Mouse (Mus musculus) right cerebral cortex, adult 18-20 months (tissue): Measurements from ENCODE around the gene Hrh1.

Experiments used
- DNase-seq: peaks from one replicate; pipeline ENCODE4 v3.0.0; 2022; ENCODE audit warnings: mixed read lengths

Gene Hrh1

DNA sequence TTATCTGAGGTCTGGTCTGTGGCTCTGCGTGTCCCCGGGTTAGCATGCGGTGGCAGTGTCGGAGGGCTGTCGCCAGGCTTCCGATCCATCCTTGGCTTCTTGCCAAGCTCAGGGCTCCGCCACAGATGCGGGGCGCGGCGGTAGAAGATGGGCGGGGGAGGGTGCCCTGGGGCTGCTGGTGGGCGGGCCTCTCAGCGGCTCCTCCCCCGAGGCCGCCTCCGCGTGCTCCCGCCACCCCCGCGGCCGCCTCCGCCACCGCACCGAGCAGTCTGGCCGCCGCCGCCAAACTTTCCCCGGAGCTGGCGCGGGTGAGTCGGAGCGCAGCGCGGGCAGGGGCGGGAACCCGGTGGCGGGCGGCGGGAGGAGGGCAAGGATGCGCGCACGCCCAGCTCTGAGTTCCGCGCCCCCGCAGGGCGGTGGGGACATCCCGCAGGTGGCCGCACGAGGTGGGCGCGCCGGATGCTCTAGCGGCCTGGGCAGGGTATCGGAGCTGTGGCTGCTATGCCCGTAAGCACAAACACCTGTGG, at the start of gene Hrh1:
Hrh1 (plus strand) TSS at position 246 of the 527 bp plus-strand sequence.
- DNase-seq: peak; percentile 60

DNA sequence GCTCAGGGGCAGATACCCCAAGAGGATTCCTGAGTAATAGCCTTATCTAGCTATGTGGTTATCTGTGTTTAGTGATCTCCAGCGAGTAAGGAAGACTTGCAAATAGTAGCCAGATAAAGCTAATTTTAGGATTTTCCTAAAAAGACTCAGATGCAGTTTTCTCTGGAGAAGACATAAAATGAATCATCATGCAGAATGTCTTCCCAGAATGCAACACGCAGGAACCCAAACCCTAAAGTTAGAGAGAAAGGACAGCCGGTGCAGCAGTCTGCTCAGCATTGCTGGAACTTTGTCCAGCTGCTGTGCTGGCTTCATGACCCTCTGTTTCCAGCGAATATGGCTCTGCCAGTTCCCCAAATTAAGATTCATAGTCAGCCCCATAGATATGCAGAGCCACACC, 43.1 kb upstream of the Hrh1 start:
- peak; percentile 64 for DNase-seq

DNA sequence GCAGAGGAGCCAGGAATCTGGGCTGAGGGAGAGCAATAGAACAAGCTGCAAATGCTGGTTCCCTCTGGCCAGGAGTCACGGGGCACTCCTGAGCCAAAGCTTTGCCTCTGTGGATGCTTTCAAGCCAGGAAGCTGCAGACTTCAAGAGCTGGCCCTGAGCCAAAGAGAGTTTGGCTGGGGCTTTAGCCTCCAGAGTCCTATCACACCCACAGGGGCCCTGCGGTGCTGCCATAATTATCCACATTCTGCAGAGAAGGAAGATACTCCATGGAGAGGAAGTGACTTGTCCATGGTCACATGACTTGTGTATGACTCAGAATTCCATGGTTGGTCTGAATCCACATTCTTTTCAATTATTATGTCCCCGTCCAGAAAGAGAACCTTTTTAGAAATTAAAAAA, 39.6 kb upstream of the Hrh1 start:
- peak; percentile 15 for DNase-seq

DNA sequence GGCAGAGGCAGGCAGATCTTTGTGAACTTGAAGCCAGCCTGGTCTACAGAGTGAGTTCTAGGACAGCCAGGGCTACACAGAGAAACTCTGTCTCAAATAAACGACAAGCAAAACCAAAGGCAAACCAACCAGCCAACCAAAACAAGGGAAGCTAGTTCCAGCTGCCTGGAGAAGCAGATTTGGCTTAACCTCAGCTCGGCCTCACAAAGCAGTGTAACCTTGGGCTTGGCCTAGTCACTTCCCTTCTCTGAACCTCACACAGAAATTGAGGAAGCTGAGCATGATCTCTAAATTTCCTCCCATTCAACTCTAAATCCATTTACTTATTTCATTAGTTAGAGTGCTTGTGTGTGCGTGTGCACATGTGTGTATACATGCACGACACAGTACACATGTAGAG, 35.4 kb upstream of the Hrh1 start:
- DNase-seq: no peak

DNA sequence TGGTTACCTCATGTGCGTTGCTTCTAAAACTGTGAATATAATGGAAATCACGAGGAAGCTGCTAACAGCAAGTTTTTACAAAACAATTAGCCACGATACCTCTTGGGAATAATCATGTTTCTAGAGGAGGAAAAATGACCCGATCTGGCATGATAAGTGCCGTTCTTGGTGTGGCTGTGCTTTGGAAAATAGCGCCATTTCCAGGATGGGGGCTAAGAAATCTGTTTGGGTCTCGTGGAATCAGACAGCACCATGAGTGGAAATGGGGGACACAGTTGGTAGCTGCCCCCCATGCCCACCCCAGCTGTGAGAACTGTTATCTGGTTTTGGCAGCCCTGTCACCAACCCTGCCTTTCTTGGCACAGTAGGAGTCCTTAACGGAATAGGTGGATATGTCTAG, 34.0 kb upstream of the Hrh1 start:
- DNase-seq: no peak

DNA sequence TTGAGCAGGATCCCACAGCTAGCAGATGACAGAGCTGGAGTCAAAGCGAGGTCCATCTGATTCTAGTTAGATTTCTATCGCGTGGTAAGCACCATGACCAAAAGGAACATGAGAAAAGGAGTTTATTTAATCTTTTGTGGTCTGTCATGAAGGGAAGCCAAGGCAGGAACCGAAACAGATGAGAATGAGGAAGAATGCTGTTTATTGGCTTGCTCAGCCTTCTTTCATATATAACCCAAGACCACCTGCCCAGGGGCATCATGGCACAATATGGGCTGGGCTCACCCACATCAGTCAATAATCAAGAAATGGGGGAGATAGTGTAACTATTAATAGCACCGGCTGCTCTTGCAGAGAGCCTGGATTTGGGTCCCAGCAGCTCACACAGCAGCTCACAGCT, 33.0 kb upstream of the Hrh1 start:
- no peak for DNase-seq

DNA sequence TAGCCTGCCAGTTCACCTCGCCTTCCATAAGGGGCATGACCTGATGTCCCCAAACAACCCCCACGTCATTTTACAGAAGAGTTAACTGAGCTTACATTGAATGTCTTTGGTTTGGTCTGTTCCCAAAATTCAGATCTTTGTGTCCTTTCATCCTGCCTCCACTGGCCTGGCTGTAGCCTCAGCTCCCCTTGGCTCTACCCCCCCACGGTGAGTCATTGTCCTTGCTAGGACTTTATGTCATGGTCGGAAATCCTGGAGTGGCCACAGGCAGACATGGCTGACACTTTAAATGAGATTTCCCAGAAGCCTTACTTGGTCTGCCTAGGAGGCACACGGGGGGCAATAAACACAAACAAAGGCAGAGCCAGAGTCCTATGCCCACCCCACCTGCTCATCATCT, 31.5 kb upstream of the Hrh1 start:
- no peak for DNase-seq

DNA sequence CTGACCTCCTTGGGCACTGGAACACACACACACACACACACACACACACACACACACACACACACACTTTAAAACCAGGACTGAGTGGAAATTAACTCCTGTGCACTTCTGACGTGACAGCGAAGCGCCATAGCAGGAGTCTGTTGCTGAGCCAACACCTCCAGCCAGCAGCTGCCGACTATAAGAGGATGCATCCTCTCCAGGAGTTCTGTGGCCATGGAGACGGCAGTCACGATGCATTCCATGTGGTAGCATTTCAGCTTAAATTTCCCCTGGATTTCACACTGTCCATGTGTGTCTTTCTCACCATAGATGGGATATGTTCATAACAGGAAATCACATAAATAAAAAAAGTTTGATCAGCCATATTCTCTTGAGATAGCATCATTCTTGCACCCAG, 30.1 kb upstream of the Hrh1 start:
- DNase-seq: peak; percentile 78

DNA sequence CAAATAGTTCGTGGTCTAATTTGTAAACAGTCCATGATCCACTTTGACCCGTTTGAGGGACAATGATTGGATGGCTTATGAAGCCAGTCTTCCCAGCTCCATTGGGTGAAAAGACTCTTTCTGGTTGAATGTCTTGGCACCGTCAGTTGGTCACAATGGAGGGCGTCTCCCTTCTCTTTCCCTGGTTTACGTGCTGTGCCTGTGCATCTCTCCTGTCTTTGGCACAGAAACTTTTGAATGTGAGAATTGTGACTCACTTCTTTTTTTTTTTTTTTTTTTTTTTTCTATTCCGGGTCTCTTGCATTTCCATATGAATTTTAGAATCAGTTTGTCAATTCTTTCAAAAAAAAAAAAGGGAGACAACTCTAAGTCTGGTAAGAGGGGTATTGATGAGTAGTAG, 29.5 kb upstream of the Hrh1 start:
- peak; percentile 21 for DNase-seq

DNA sequence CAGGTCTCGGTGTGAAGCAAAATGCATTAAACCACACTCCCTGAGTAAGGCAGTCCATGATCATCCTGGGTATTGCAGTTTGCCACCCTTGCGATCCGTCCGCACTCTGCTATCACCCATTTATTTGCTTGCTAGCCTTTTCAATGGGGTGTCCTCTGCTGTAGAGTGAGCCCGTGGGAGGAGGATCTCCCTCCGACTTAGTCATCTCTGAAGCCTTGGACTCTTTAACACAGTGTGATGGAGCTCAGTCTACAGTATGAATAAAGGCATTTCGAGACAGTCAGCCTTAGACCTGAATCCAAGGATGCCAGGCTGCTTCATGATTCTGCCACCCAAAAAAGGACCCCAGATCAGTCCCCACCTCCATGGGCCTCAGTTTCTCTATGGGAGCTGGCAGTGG, 25.0 kb upstream of the Hrh1 start:
- peak; percentile 48 for DNase-seq

DNA sequence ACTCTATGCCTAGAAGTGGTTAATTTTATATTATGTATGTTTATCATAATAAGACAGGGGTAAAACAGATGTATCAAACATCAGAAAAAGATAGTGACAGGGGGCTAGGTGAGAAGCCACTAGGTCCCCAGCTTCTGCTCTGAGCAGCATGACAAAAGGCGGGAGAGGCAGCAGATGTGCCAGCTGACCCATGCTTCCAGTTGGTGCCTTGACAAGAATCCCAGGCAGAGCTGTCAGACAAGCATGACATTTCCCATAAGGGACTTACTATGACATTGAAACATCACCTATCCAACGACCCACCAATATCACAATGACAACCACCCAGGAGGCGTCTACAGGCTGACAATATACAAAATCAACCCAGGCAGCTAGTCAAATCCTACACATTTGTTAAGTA, 16.9 kb upstream of the Hrh1 start:
- no peak for DNase-seq

DNA sequence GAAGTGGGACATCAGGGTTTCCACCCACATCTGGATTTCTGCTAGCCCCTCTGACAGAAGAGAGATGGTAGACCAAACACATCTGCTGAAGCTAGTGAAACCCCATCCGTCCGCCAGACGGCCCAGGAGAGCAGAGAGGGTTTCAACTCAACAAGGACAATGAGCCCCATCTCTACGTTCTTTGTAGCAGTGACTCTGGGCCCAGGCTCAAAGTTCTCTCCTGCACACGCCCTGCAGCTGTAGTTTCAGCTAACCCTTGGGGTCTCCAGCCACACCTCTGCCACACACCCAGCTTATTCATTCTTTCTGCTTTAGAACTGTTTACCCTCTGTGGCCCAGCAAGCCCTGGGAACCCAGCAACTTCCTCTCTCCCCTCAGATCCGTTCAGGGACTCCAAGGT, 10.4 kb upstream of the Hrh1 start:
- no peak for DNase-seq

DNA sequence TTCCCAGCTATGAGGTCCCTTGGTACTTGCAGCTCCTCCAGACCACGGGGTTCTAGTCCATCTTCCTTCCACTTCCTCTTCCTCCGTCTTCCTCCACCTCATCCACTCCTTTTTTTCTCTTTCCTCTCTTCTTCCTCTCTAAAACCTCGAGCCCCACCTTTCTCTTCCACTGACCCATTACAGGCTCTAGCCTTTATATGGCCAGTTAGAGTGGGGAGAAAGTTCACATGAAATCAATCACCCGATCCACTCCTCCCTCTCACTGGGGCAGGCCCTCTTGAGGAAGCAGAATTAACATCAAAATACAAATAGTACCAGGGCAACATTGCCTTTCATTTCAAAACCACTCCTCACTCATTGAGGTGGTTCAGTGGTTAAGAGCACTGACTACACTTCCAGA, 9.9 kb upstream of the Hrh1 start:
- DNase-seq: no peak

DNA sequence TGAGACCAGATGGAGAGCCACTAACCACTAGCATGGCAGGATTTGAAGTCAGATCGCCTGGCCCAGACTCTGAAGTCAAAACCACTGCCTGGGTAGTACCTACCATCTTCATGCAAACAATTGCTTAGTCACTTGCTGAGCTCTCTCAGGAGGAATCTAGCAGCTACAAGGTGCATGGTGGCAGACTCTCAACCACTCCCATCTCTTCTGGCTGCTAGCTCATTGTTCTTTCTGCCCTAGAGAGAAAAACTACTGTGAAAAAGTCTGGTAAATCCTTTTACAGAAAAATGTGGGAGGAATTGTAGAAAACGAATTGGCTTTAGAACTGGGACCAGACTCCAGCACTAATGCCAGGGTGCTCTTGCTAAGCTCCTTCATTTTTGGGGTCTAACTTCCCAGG, 7.6 kb upstream of the Hrh1 start:
- DNase-seq: no peak

DNA sequence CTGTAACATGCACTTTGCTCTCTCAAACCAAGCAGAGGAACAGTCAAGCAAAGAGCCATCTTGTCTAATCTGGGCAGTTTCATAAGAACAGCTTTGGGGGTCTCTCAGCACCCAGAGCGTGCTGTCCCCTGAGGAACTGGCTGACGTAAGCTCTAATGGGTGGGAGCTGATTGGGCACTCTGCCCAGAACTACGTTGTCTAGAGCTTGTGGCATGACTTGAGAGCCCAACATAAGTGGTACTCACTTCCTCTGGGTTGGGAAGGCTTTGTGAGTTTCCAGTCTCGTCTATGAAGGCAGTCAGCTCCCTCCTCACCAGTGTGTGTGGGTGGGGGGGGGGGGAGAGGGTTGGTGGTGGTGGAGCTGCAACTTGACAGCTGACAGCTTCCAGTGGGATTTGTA, 2.8 kb upstream of the Hrh1 start:
- no peak for DNase-seq

DNA sequence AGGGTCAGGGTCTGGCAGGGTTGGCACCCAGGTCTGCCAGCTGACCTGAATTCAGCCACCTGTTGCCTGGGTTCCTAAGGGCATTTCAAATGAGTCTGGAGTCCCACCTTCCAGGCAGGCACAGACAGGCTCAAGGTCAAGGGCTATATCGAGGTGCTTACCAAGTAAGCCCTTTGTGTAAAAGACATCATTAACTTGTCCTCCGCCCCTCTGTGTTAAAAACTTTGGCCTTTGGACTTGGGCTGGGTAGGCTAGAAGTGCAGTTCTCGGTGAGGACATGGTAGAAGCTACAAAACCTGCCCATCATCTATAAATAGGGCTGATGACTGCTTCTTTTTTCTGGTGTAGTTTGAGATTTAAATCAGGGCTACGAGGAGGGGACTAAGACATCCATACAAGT, 1.1 kb upstream of the Hrh1 start:
- no peak for DNase-seq

DNA sequence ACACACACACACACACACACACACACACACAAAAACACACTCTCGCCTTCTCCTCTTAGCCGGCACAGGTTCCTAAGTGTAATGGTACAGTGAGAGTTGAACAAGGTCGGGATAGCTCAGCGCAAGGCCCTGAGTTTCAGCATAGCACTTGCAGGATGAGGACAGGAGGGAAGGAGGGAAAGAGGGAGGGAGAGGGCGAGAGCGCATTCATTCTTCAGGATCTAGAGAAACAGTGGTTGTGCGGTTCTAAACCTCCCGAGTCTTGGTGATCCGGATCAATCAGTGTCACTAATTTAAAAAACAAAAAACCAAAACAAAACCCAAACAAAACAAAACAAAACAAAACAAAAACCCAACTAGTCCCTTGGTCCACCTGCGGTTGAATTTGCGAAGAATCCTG, 456 bp upstream of the Hrh1 start:
- no peak for DNase-seq

DNA sequence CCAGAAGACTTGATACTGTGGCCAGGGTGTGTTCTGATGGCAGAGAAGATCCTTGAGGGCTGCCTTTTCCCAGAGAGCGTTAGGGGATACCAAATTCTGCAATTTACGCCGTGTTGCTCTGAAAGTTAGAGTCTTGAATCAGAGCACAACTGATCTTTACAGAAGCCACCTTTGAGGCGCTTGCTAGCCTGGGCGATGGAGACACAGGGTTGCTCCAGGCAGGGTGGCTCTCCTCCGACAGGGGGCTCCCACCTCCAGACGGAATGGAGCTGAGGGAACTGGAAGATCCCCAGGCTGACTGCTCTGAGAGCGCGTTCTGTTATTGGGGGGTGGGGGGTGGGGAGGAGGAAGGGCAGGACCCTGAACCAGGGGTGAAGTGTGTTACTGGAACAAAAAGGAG, 890 bp downstream of the Hrh1 start:
- DNase-seq: peak; percentile 72

DNA sequence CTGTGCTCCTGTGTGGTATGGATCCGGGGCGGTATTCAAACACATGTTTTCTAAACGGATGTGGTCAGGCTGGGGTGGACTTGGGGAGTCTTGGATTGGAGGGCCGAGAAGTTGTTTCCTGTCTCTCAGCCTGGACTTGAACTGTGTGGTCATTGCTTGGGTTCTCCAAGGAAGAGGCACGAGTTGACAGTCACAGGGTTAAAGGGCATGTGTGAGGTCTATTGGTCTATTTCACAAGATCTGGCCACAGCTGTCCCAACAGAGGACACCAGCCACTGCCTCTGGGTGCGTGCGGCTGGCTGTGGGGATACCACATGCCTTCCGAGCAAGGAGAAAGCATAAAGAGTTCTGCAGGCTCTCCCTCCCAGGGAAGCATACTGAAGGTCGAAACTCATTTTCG, 2.7 kb downstream of the Hrh1 start:
- DNase-seq: no peak

DNA sequence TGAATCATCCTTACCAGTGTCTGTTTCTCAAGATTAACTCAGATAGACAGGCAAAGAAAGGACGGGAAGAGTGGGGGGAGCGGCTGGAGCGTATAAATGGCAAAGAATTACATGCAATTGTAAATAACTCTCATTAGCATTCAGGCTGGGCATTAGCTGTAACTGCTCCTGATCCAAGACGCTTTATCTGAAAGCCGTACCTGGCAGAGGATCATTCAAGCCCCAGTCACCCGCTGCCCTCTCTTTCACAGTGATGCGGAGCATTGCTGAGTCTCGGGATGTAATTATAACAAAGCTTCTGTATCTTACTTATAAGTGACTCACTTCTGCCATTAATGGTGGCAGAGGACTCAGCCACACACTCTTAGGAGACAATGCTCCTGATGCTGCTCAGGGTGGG, 3.1 kb downstream of the Hrh1 start:
- DNase-seq: no peak

DNA sequence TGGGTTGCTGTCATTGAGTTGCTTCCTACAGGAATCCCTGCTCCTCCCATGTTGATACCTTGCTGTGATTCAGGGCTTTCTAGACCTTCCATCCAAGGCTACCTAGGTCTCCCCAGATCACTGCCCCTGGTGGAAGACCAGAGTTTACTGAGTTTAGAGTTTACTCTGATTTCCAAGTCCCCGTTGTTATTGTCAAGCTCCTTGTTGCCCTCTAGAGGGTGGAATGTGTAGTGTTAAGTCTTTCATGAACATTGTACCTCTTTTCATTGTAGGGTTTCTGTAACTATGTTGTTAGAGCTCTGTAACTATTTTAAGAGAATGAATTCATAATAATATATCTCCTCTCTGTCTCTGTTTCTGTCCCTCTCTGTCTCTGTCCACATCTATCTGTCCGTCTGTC, 4.4 kb downstream of the Hrh1 start:
- DNase-seq: no peak

DNA sequence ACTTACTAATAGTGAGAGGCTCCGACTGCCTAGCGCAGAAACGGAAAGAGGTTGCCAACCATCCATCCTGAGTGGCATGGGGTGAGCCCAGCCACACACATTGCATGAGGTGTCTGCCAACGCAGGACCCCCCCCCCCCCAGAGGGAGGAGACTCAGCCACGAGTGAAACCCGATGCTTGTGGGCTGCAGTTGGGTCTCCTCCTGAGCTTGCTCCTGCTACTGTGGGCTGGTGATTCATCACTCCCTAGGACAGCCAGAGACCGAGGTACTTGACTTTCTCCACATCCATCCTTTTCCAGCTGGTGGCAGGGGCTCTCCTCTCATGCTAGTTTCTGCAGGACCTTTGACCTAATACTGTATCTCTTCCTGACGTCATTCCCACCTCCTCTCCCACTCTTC, 5.9 kb downstream of the Hrh1 start:
- no peak for DNase-seq

DNA sequence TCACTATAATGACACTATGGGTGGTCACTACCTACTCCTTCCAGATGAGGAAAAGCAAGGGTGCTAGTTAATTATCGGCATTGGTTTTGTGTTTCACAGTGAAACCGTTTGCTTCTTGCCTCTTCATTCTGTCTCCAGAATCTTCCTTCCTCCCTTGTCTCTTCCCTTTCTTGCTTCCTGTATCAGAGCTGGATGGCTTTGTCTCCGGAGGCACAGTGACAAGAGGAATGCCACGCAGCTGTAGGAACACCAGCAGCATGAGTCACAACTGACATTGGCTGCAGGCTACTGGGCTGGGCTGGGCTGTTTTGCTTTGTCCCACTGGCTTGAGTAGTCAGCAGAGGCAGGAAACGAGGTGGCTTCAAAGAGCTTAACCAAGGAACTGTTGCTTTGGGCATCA, 6.4 kb downstream of the Hrh1 start:
- no peak for DNase-seq

DNA sequence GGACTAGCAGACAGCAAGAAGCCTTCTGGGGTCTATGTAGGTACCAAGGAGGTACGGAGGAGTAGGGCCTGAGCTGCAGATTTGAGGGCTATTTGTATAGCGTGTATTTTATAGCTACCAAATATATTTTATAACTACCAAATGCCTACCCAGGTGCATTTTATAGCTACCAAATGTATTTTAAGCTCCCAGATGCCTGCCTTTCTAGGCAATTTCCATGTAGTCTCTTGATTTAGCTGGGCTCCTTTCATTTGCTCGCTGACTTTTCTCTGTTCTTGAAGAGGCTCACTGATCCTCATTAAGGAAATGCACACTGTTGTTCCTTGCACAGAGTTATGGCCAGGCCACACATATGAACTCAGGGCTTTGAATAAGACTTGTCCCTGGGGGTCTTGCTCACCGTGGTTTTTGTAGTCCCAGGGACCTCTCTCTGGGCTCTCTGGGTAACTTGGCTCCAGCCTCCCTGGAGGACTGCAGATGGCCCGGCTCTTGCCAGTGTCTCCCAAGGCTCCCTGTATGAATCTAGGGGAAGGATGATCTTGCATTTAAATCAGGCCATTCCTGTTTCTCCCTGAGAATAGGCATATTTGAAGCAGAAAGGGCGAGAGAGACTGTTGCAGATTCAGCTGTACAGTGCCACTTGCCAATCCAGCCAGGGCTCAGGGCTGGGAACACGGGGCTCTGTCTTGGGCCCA, 7.2 kb downstream of the Hrh1 start:
- DNase-seq: no peak

DNA sequence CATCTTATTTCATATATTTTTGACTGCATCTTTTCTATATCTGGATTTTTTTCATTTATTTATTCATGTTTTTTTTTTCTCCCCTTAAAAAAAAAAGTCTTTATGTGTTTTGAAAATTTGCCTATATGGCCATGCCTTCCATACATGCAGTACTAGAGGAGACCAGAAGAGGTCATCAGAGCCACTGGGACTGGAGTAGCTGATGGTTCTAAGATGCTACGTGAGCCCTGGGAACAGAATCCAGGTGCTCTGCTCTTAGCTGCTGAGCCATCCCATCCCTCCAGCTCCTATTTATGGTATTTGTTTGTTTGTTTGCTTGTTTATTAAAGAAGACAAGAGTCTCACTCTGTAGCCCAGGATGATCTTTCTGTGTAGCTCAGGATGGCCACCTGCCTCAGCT, 8.9 kb downstream of the Hrh1 start:
- DNase-seq: no peak

DNA sequence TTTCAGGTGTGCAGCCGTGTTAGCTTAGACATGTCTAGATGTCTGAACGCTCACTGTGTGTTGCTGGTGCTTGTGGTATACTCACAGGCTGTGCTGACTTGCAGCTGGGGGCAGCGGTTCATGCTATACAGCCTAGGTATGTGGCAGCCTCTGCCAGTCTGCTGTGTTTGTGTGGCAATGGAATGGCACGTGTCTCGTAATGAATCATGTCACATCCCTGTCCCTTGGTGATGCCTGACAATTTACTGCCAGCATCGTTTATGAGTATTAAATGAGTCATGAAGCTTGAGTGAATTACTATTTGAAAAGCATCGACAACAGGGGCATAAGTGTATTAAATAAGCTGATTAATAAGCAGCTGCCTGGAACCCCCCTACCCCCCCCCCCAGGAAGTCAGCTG, 9.3 kb downstream of the Hrh1 start:
- DNase-seq: no peak
